Mouse (Mus musculus): Measurements from ENCODE around the gene Iqcf3. TPM values are rescaled to one million over a fixed set of nuclear protein-coding genes. Genes with fewer than 3 reads are reported as not detected.

Gene Iqcf3
- total and polyA plus RNA-seq, 2 experiments from 2014 or later = not detected

- peaks cover 5% of the 10 kb centered on the region; the same call in 1 of the 2 replicates for H3K4me1 ChIP-seq (ENCODE audit: insufficient read depth, low read length)
- no peak for TF ChIP-seq CTCF (IDR thresholded peaks at IDR 0.05)
- H3K27ac ChIP-seq (ENCODE audit: low read depth, low read length) = no peak overlapping the region
- no peaks in the 10 kb centered on the region for H3K27me3 ChIP-seq (ENCODE audit: insufficient read depth, low read length)
- peaks cover 19% of the 10 kb centered on the region for H3K36me3 ChIP-seq (ENCODE audit: insufficient read depth, low read length)
- peak overlapping the region; percentile 58 for H3K4me3 ChIP-seq (ENCODE audit: low read depth, low read length)
- WGBS = 85% methylated on average over 9 of the region's 9 CpGs
- no peaks in the 10 kb centered on the region for H3K9me3 ChIP-seq (ENCODE audit: low read length)
- peak overlapping the region; percentile 61 for H3K4me2 ChIP-seq (ENCODE audit: low read depth, low read length, poor library complexity, severe bottlenecking)
- ATAC-seq (ENCODE audit: low FRiP score) (no peak), DNase-seq (ENCODE audit: low spot score) (no peak)
- H3K9ac ChIP-seq (replicated peaks; ENCODE audit: low read length, poor library complexity, severe bottlenecking) = peak overlapping the region; percentile 62; the same call in 1 of the 2 replicates
These were observed 83.3 kb downstream of the Iqcf3 start for GRCm38 (mm10) chr9:106478101-106478500.

- peak overlapping the region; percentile 58 for H3K4me3 ChIP-seq (ENCODE audit: low read depth, low read length)
- peak overlapping the region; percentile 61 for H3K4me2 ChIP-seq (ENCODE audit: low read depth, low read length, poor library complexity, severe bottlenecking)
- H3K9me3 ChIP-seq (ENCODE audit: low read length) = no peaks in the 10 kb centered on the region
- ATAC-seq (ENCODE audit: low FRiP score) (no peak), DNase-seq (ENCODE audit: low spot score) (no peak)
- peak overlapping the region; percentile 62 for H3K9ac ChIP-seq (replicated peaks; ENCODE audit: low read length, poor library complexity, severe bottlenecking)
- 0 out of 2 replicates have a peak overlapping the region, but pooled peaks have one; percentile 21 for H3K27ac ChIP-seq (ENCODE audit: low read depth, low read length)
- H3K4me1 ChIP-seq (ENCODE audit: insufficient read depth, low read length) = peaks cover 5% of the 10 kb centered on the region; the same call in 1 of the 2 replicates
- WGBS = 6% methylated on average over 16 of the region's 16 CpGs
- H3K27me3 ChIP-seq (ENCODE audit: insufficient read depth, low read length) = no peaks in the 10 kb centered on the region
- peaks cover 14% of the 10 kb centered on the region for H3K36me3 ChIP-seq (ENCODE audit: insufficient read depth, low read length)
- no peak for TF ChIP-seq CTCF (IDR thresholded peaks at IDR 0.05)
These were observed 83.8 kb downstream of the Iqcf3 start for GRCm38 (mm10) chr9:106477649-106478048.

GRCm38 (mm10) chr9:106476924-106477484, 84.4 kb downstream of the Iqcf3 start, which contains the start of gene Parp3:
TSS of gene Parp3 (minus strand) at chr9:106476949.
- no peaks in the 10 kb centered on the region for H3K9me3 ChIP-seq (ENCODE audit: low read length)
- peak; percentile 98 for ATAC-seq (ENCODE audit: low FRiP score)
- TF ChIP-seq CTCF (IDR thresholded peaks at IDR 0.05) = peak; percentile 99
- WGBS = under 1% methylated on average over 41 of the region's 41 CpGs
- peak within 1 kb of the TSS; percentile 61 for H3K4me2 ChIP-seq (ENCODE audit: low read depth, low read length, poor library complexity, severe bottlenecking)
- H3K27me3 ChIP-seq (ENCODE audit: insufficient read depth, low read length) = no peaks in the 10 kb centered on the region
- peaks cover 5% of the 10 kb centered on the region; the same call in 1 of the 2 replicates for H3K4me1 ChIP-seq (ENCODE audit: insufficient read depth, low read length)
- DNase-seq (ENCODE audit: low spot score) = peak; percentile 100
- H3K9ac ChIP-seq (replicated peaks; ENCODE audit: low read length, poor library complexity, severe bottlenecking) = peak within 1 kb of the TSS; percentile 62
- H3K27ac ChIP-seq (ENCODE audit: low read depth, low read length) = peak within 1 kb of the TSS; percentile 21
- H3K4me3 ChIP-seq (ENCODE audit: low read depth, low read length) = peak within 1 kb of the TSS; percentile 58
- H3K36me3 ChIP-seq (ENCODE audit: insufficient read depth, low read length) = peaks cover 12% of the 10 kb centered on the region

GRCm38 (mm10) chr9:106476002-106476923, 85.2 kb downstream of the Iqcf3 start:
- 0 out of 2 replicates have a peak, but pooled peaks cover 7% of the 10 kb centered on the region for H3K36me3 ChIP-seq (ENCODE audit: insufficient read depth, low read length)
- H3K27ac ChIP-seq (ENCODE audit: low read depth, low read length) = peak overlapping the region; percentile 12
- H3K9me3 ChIP-seq (ENCODE audit: low read length) = no peaks in the 10 kb centered on the region
- H3K27me3 ChIP-seq (ENCODE audit: insufficient read depth, low read length) = no peaks in the 10 kb centered on the region
- ATAC-seq (ENCODE audit: low FRiP score) (no peak; the same call in 1 of the 2 replicates), DNase-seq (ENCODE audit: low spot score) (peak; percentile 30)
- peak overlapping the region; percentile 19 for H3K4me2 ChIP-seq (ENCODE audit: low read depth, low read length, poor library complexity, severe bottlenecking)
- TF ChIP-seq CTCF (IDR thresholded peaks at IDR 0.05) = no peak
- H3K4me1 ChIP-seq (ENCODE audit: insufficient read depth, low read length) = peaks cover 5% of the 10 kb centered on the region; the same call in 1 of the 2 replicates
- no peak overlapping the region; the same call in 1 of the 2 replicates for H3K4me3 ChIP-seq (ENCODE audit: low read depth, low read length)
- WGBS = 30% methylated on average over 16 of the region's 16 CpGs
- H3K9ac ChIP-seq (replicated peaks; ENCODE audit: low read length, poor library complexity, severe bottlenecking) = no peak overlapping the region

GRCm38 (mm10) chr9:106475663-106476001, 85.8 kb downstream of the Iqcf3 start, which contains the start of gene Rrp9:
TSS of gene Rrp9 (plus strand) at chr9:106475963.
- Histone ChIP-seq H3K9ac (replicated peaks; ENCODE audit: low read length, poor library complexity, severe bottlenecking) (no peak within 1 kb of the TSS), H3K4me1 (ENCODE audit: insufficient read depth, low read length) (peaks cover 5% of the 10 kb centered on the region; the same call in 1 of the 2 replicates)
- no peak for TF ChIP-seq CTCF (IDR thresholded peaks at IDR 0.05)

More at GRCm38 (mm10) chr9:106475663-106476001, 85.8 kb downstream of the Iqcf3 start, which contains the start of gene Rrp9:
- no peak for ATAC-seq (ENCODE audit: low FRiP score)
- 93% methylated on average over 10 of the region's 10 CpGs for WGBS
- Histone ChIP-seq H3K4me2 (ENCODE audit: low read depth, low read length, poor library complexity, severe bottlenecking) (peak within 1 kb of the TSS; percentile 19), H3K27ac (ENCODE audit: low read depth, low read length) (peak within 1 kb of the TSS; percentile 12), H3K4me3 (ENCODE audit: low read depth, low read length) (no peak within 1 kb of the TSS; the same call in 1 of the 2 replicates), H3K27me3 (ENCODE audit: insufficient read depth, low read length) (no peaks in the 10 kb centered on the region), H3K9me3 (ENCODE audit: low read length) (no peaks in the 10 kb centered on the region), H3K36me3 (ENCODE audit: insufficient read depth, low read length) (0 out of 2 replicates have a peak, but pooled peaks cover under 1% of the 10 kb centered on the region)
- DNase-seq (ENCODE audit: low spot score) = no peak
